Mouse (Mus musculus) R1 (cell line): ENCODE measurements at regions not wholly inside any gene's neighbourhood (a gene's known extent, or its start where the extent isn't known, plus 50 kb on each side); places are given as distances from the start of the nearest gene placed in this dataset.

Source experiments
- DNase-seq: peaks from one replicate; pipeline ENCODE4 v3.0.0-alpha.2; 2018; ENCODE audit warnings: low read depth, low spot score

GRCm38 (mm10) chrX:19341231-19342007 is 139.7 kb downstream of the Tex13c3 start:
- peak; percentile 94 for DNase-seq

GRCm38 (mm10) chrX:19313286-19313685 is 167.8 kb downstream of the Tex13c3 start:
- no peak for DNase-seq

GRCm38 (mm10) chrX:19311809-19312559 is 169.1 kb downstream of the Tex13c3 start:
- no peak for DNase-seq

- DNase-seq = no peak
Measured at GRCm38 (mm10) chrX:19311377-19311776, 169.7 kb downstream of the Tex13c3 start.

- DNase-seq = no peak
Measured at GRCm38 (mm10) chrX:19288171-19288570, 192.9 kb downstream of the Tex13c3 start.

GRCm38 (mm10) chrX:19286431-19286830 is 194.7 kb downstream of the Tex13c3 start:
- no peak for DNase-seq

GRCm38 (mm10) chrX:19285773-19286172 is 195.3 kb downstream of the Tex13c3 start:
- DNase-seq = peak; percentile 13

GRCm38 (mm10) chrX:19283078-19283477 is 198.0 kb downstream of the Tex13c3 start:
- DNase-seq = no peak

- DNase-seq = peak; percentile 52
Measured at GRCm38 (mm10) chrX:19264237-19264636, 216.9 kb downstream of the Tex13c3 start.

GRCm38 (mm10) chrX:19246777-19247619 is 234.1 kb downstream of the Tex13c3 start:
- DNase-seq = no peak

- peak; percentile 78 for DNase-seq
Measured at GRCm38 (mm10) chrX:19237738-19238261, 243.3 kb downstream of the Tex13c3 start.

- DNase-seq = peak; percentile 39
Measured at GRCm38 (mm10) chrX:19237048-19237737, 243.9 kb downstream of the Tex13c3 start.

- DNase-seq = no peak
Measured at GRCm38 (mm10) chrX:19235449-19235848, 245.7 kb downstream of the Tex13c3 start.

GRCm38 (mm10) chrX:19231823-19232222 is 249.3 kb downstream of the Tex13c3 start:
- DNase-seq = no peak

- no peak for DNase-seq
Measured at GRCm38 (mm10) chrX:19223336-19223735, 257.8 kb downstream of the Tex13c3 start.

GRCm38 (mm10) chrX:19220785-19221496 is 260.2 kb downstream of the Tex13c3 start:
- no peak for DNase-seq

GRCm38 (mm10) chrX:19219727-19220126 is 261.4 kb downstream of the Tex13c3 start:
- DNase-seq = no peak

GRCm38 (mm10) chrX:19219301-19219700 is 261.8 kb downstream of the Tex13c3 start:
- DNase-seq = no peak

GRCm38 (mm10) chrX:19206420-19206819 is 274.7 kb downstream of the Tex13c3 start:
- no peak for DNase-seq

GRCm38 (mm10) chrX:19202542-19202941 is 278.6 kb downstream of the Tex13c3 start:
- DNase-seq = no peak
